Mouse (Mus musculus): ENCODE data around the gene Ptprs. TPM values are rescaled to one million over a fixed set of nuclear protein-coding genes. Genes with fewer than 3 reads are reported as not detected.

The Ptprs gene
- polyA plus RNA-seq, 1 experiment from 2014 or later = 111 TPM

- ATAC-seq (ENCODE audit: insufficient number of reproducible peaks, insufficient read depth, low FRiP score, low read depth) = no peak
- WGBS = 91% methylated on average over 6 of the region's 6 CpGs
- Histone ChIP-seq H3K27me3 (ENCODE audit: control insufficient read depth, insufficient read depth, low read length) (no peaks in the 10 kb centered on the region), H3K36me3 (ENCODE audit: control insufficient read depth, insufficient read depth, low read length) (peaks cover 64% of the 10 kb centered on the region), H3K9ac (replicated peaks; ENCODE audit: low read depth, low read length) (no peak overlapping the region), H3K4me1 (ENCODE audit: control insufficient read depth, insufficient read depth, low read length) (no peaks in the 10 kb centered on the region), H3K9me3 (ENCODE audit: control insufficient read depth, low read depth, low read length) (no peaks in the 10 kb centered on the region), H3K4me2 (replicated peaks; ENCODE audit: low read depth, low read length) (no peak overlapping the region), H3K27ac (ENCODE audit: low read length) (no peak overlapping the region), H3K4me3 (ENCODE audit: low read depth, low read length) (no peak overlapping the region)
Measured at GRCm38 (mm10) chr17:56393238-56393637, 83.0 kb downstream of the Ptprs start.

- H3K4me2 ChIP-seq (replicated peaks; ENCODE audit: low read depth, low read length) = no peak overlapping the region
- no peak for ATAC-seq (ENCODE audit: insufficient number of reproducible peaks, insufficient read depth, low FRiP score, low read depth)
- no peaks in the 10 kb centered on the region for H3K27me3 ChIP-seq (ENCODE audit: control insufficient read depth, insufficient read depth, low read length)
- no peaks in the 10 kb centered on the region for H3K4me1 ChIP-seq (ENCODE audit: control insufficient read depth, insufficient read depth, low read length)
- H3K36me3 ChIP-seq (ENCODE audit: control insufficient read depth, insufficient read depth, low read length) = peaks cover 66% of the 10 kb centered on the region
- no peak overlapping the region for H3K4me3 ChIP-seq (ENCODE audit: low read depth, low read length)
- H3K9me3 ChIP-seq (ENCODE audit: control insufficient read depth, low read depth, low read length) = no peaks in the 10 kb centered on the region
- H3K9ac ChIP-seq (replicated peaks; ENCODE audit: low read depth, low read length) = no peak overlapping the region
- H3K27ac ChIP-seq (ENCODE audit: low read length) = no peak overlapping the region
- WGBS = 83% methylated on average over 6 of the region's 6 CpGs
Measured at GRCm38 (mm10) chr17:56387612-56388011, 88.7 kb downstream of the Ptprs start.

- Histone ChIP-seq H3K27ac (ENCODE audit: low read length) (no peak overlapping the region), H3K4me2 (replicated peaks; ENCODE audit: low read depth, low read length) (no peak overlapping the region), H3K9ac (replicated peaks; ENCODE audit: low read depth, low read length) (no peak overlapping the region), H3K36me3 (ENCODE audit: control insufficient read depth, insufficient read depth, low read length) (peaks cover 56% of the 10 kb centered on the region), H3K27me3 (ENCODE audit: control insufficient read depth, insufficient read depth, low read length) (no peaks in the 10 kb centered on the region), H3K4me3 (ENCODE audit: low read depth, low read length) (no peak overlapping the region), H3K4me1 (ENCODE audit: control insufficient read depth, insufficient read depth, low read length) (no peaks in the 10 kb centered on the region), H3K9me3 (ENCODE audit: control insufficient read depth, low read depth, low read length) (no peaks in the 10 kb centered on the region)
- 86% methylated on average over 6 of the region's 6 CpGs for WGBS
- no peak for ATAC-seq (ENCODE audit: insufficient number of reproducible peaks, insufficient read depth, low FRiP score, low read depth)
Measured at GRCm38 (mm10) chr17:56384903-56385302, 91.4 kb downstream of the Ptprs start.

- Histone ChIP-seq H3K27me3 (ENCODE audit: control insufficient read depth, insufficient read depth, low read length) (no peaks in the 10 kb centered on the region), H3K9me3 (ENCODE audit: control insufficient read depth, low read depth, low read length) (no peaks in the 10 kb centered on the region), H3K4me3 (ENCODE audit: low read depth, low read length) (no peak overlapping the region), H3K4me1 (ENCODE audit: control insufficient read depth, insufficient read depth, low read length) (no peaks in the 10 kb centered on the region), H3K9ac (replicated peaks; ENCODE audit: low read depth, low read length) (no peak overlapping the region), H3K27ac (ENCODE audit: low read length) (no peak overlapping the region), H3K4me2 (replicated peaks; ENCODE audit: low read depth, low read length) (no peak overlapping the region), H3K36me3 (ENCODE audit: control insufficient read depth, insufficient read depth, low read length) (peaks cover 56% of the 10 kb centered on the region)
- WGBS = 67% methylated on average over 8 of the region's 8 CpGs
- ATAC-seq (ENCODE audit: insufficient number of reproducible peaks, insufficient read depth, low FRiP score, low read depth) = no peak
Measured at GRCm38 (mm10) chr17:56382997-56383396, 93.3 kb downstream of the Ptprs start.

- no peak overlapping the region for H3K9ac ChIP-seq (replicated peaks; ENCODE audit: low read depth, low read length)
- no peaks in the 10 kb centered on the region for H3K27me3 ChIP-seq (ENCODE audit: control insufficient read depth, insufficient read depth, low read length)
- H3K4me1 ChIP-seq (ENCODE audit: control insufficient read depth, insufficient read depth, low read length) = no peaks in the 10 kb centered on the region
- no peak overlapping the region for H3K4me2 ChIP-seq (replicated peaks; ENCODE audit: low read depth, low read length)
- H3K9me3 ChIP-seq (ENCODE audit: control insufficient read depth, low read depth, low read length) = no peaks in the 10 kb centered on the region
- WGBS = 90% methylated on average over 5 of the region's 5 CpGs
- no peak overlapping the region for H3K4me3 ChIP-seq (ENCODE audit: low read depth, low read length)
- H3K36me3 ChIP-seq (ENCODE audit: control insufficient read depth, insufficient read depth, low read length) = peaks cover 61% of the 10 kb centered on the region
- H3K27ac ChIP-seq (ENCODE audit: low read length) = no peak overlapping the region
- no peak for ATAC-seq (ENCODE audit: insufficient number of reproducible peaks, insufficient read depth, low FRiP score, low read depth)
Measured at GRCm38 (mm10) chr17:56381183-56381582, 95.1 kb downstream of the Ptprs start.

GRCm38 (mm10) chr17:56380286-56380685, 96.0 kb downstream of the Ptprs start:
- H3K9ac ChIP-seq (replicated peaks; ENCODE audit: low read depth, low read length) = no peak overlapping the region
- ATAC-seq (ENCODE audit: insufficient number of reproducible peaks, insufficient read depth, low FRiP score, low read depth) = no peak
- H3K27ac ChIP-seq (ENCODE audit: low read length) = no peak overlapping the region
- H3K4me2 ChIP-seq (replicated peaks; ENCODE audit: low read depth, low read length) = no peak overlapping the region
- H3K4me3 ChIP-seq (ENCODE audit: low read depth, low read length) = no peak overlapping the region
- WGBS = 83% methylated on average over 6 of the region's 6 CpGs
- H3K9me3 ChIP-seq (ENCODE audit: control insufficient read depth, low read depth, low read length) = no peaks in the 10 kb centered on the region
- peaks cover 59% of the 10 kb centered on the region for H3K36me3 ChIP-seq (ENCODE audit: control insufficient read depth, insufficient read depth, low read length)
- H3K27me3 ChIP-seq (ENCODE audit: control insufficient read depth, insufficient read depth, low read length) = no peaks in the 10 kb centered on the region
- H3K4me1 ChIP-seq (ENCODE audit: control insufficient read depth, insufficient read depth, low read length) = no peaks in the 10 kb centered on the region

- H3K36me3 ChIP-seq (ENCODE audit: control insufficient read depth, insufficient read depth, low read length) = peaks cover 55% of the 10 kb centered on the region
- 79% methylated on average over 6 of the region's 6 CpGs for WGBS
Measured at GRCm38 (mm10) chr17:56379281-56379834, 96.9 kb downstream of the Ptprs start.

DNA sequence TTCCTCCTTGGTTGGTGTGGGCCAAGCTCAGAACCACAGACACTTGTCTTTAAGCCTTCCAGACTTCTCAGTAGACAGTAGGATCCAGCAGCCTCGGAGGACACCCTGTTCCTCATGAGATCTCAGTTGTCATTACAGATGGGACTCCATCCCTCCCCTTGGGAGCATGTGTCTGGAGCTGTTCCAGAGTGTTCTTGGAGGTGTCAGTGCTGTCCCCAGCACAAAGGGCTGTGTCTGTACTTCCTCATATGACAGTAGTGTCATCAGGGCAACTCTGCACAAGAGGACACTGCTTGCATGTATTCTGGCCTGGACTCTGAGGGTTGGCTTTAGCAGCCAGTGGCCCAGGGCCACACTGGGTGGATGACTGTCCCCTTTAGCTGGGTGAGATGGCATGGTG, 101.4 kb downstream of the Ptprs start:
- Histone ChIP-seq H3K4me1 (ENCODE audit: control insufficient read depth, insufficient read depth, low read length) (no peaks in the 10 kb centered on the region), H3K4me3 (ENCODE audit: low read depth, low read length) (no peak overlapping the region), H3K36me3 (ENCODE audit: control insufficient read depth, insufficient read depth, low read length) (peaks cover 62% of the 10 kb centered on the region), H3K27ac (ENCODE audit: low read length) (no peak overlapping the region), H3K4me2 (replicated peaks; ENCODE audit: low read depth, low read length) (no peak overlapping the region), H3K27me3 (ENCODE audit: control insufficient read depth, insufficient read depth, low read length) (no peaks in the 10 kb centered on the region), H3K9me3 (ENCODE audit: control insufficient read depth, low read depth, low read length) (no peaks in the 10 kb centered on the region), H3K9ac (replicated peaks; ENCODE audit: low read depth, low read length) (no peak overlapping the region)
- 74% methylated on average over 1 of the region's 1 CpGs for WGBS
- no peak for ATAC-seq (ENCODE audit: insufficient number of reproducible peaks, insufficient read depth, low FRiP score, low read depth)

More at GRCm38 (mm10) chr17:56379281-56379834, 96.9 kb downstream of the Ptprs start:
- Histone ChIP-seq H3K27ac (ENCODE audit: low read length) (no peak overlapping the region), H3K27me3 (ENCODE audit: control insufficient read depth, insufficient read depth, low read length) (no peaks in the 10 kb centered on the region), H3K4me2 (replicated peaks; ENCODE audit: low read depth, low read length) (no peak overlapping the region), H3K4me3 (ENCODE audit: low read depth, low read length) (no peak overlapping the region), H3K4me1 (ENCODE audit: control insufficient read depth, insufficient read depth, low read length) (no peaks in the 10 kb centered on the region), H3K9ac (replicated peaks; ENCODE audit: low read depth, low read length) (no peak overlapping the region), H3K9me3 (ENCODE audit: control insufficient read depth, low read depth, low read length) (no peaks in the 10 kb centered on the region)
- ATAC-seq (ENCODE audit: insufficient number of reproducible peaks, insufficient read depth, low FRiP score, low read depth) = no peak
